ENCODE assay signal across 8 mouse cellular contexts in genomic region chr16:18626376-18626878, GRCm38 (mm10). TPM values are rescaled to one million over a fixed set of nuclear protein-coding genes. Genes with fewer than 3 reads are reported as not detected.
DNase-seq lines count a peak whose midpoint lies in the region; ATAC-seq and TF ChIP-seq lines count a peak whose summit lies in the region.

TSS of gene Gm49601 (minus strand) at chr16:18626427.

- no peaks in the 10 kb centered on the region for H3K9me3 ChIP-seq in ES-E14 (ENCODE audit: control insufficient read depth, insufficient read depth, low read depth, low read length)
- no peaks in the 10 kb centered on the region for H3K9me3 ChIP-seq in forebrain, postnatal 0 days (ENCODE audit: low read length)
- H3K9me3 ChIP-seq in lung, embryonic 14.5 days (ENCODE audit: low read depth, low read length): no peaks in the 10 kb centered on the region

- H3K36me3 ChIP-seq in ES-E14 (ENCODE audit: control insufficient read depth, insufficient read depth, low read length, poor library complexity, severe bottlenecking): no peaks in the 10 kb centered on the region
- peaks cover 39% of the 10 kb centered on the region for H3K36me3 ChIP-seq in forebrain, postnatal 0 days (ENCODE audit: insufficient read depth)
- peaks cover 26% of the 10 kb centered on the region; the same call in 1 of the 2 replicates for H3K36me3 ChIP-seq in lung, embryonic 14.5 days (ENCODE audit: insufficient read depth)
- H3K36me3 ChIP-seq in thymus, adult 2 months (ENCODE audit: control insufficient read depth, insufficient read depth, low read length): no peaks in the 10 kb centered on the region

- TF ChIP-seq POLR2A in olfactory bulb, adult 2 months (IDR thresholded peaks at IDR 0.05; ENCODE audit: insufficient read depth, low read depth, low read length): peak; percentile 24; the same call in 1 of the 2 replicates
- no peak for TF ChIP-seq POLR2A in thymus, adult 2 months (IDR thresholded peaks at IDR 0.05; ENCODE audit: control insufficient read depth, extremely low read depth, insufficient read depth, low read length, poor library complexity)

- DNase-seq in ES-E14 (ENCODE audit: low read depth, low spot score): peak; percentile 65
- DNase-seq in cerebellum, adult 11-12 months: peak; percentile 89
- peak; percentile 87 for DNase-seq in forebrain, postnatal 0 days
- DNase-seq in heart, postnatal 4 days: peak; percentile 87
- DNase-seq in layer of hippocampus, adult 2 months (ENCODE audit: low spot score in 2 of 2): peak; percentile 82 to 86
- DNase-seq in lung, embryonic 14.5 days: peak; percentile 89
- peak; percentile 81 for DNase-seq in thymus, adult 2 months

- peak within 1 kb of the TSS; percentile 15 to 65; a peak in 3 of 4 replicates for H3K4me3 ChIP-seq in ES-E14 (ENCODE audit: insufficient read depth in 1 of 2, low read depth in 1 of 2, low read length in 2 of 2, poor library complexity in 1 of 2, severe bottlenecking in 1 of 2)
- peak within 1 kb of the TSS; percentile 55 for H3K4me3 ChIP-seq in forebrain, postnatal 0 days (ENCODE audit: low read depth, low read length)
- peak within 1 kb of the TSS; percentile 67 for H3K4me3 ChIP-seq in layer of hippocampus, adult 2 months
- peak within 1 kb of the TSS; percentile 48 for H3K4me3 ChIP-seq in lung, embryonic 14.5 days (ENCODE audit: low read depth, low read length)
- H3K4me3 ChIP-seq in olfactory bulb, adult 2 months (ENCODE audit: insufficient read depth, low read depth, low read length): peak within 1 kb of the TSS; percentile 74
- H3K4me3 ChIP-seq in thymus, adult 2 months (ENCODE audit: control insufficient read depth, insufficient read depth, low read length): peak within 1 kb of the TSS; percentile 45

- in situ Hi-C loops in ES-E14 (cut with MboI; ENCODE audit: low sequenced_read_pairs in 2 of 2, unreplicated experiment in 2 of 2): loop anchor here in 1 of 2 experiments (10.0 kb wide), 1 partner anchor 162 kb away; no protein-coding TSS in a partner anchor

- 4% methylated on average over 65 of the region's 65 CpGs for WGBS in forebrain, postnatal 0 days
- under 1% methylated on average over 52 of the region's 65 CpGs for WGBS in lung, embryonic 14.5 days
- under 1% methylated on average over 65 of the region's 65 CpGs for WGBS in olfactory bulb, adult 2 months
- WGBS in thymus, adult 2 months: under 1% methylated on average over 65 of the region's 65 CpGs

- H3K4me2 ChIP-seq in forebrain, postnatal 0 days (ENCODE audit: low read depth): peak within 1 kb of the TSS; percentile 70
- peak within 1 kb of the TSS; percentile 90 for H3K4me2 ChIP-seq in lung, embryonic 14.5 days

- peak within 1 kb of the TSS; percentile 48; the same call in 1 of the 2 replicates for H3K9ac ChIP-seq in ES-E14 (ENCODE audit: insufficient read depth, low read depth, low read length, poor library complexity, severe bottlenecking)
- H3K9ac ChIP-seq in forebrain, postnatal 0 days: peak within 1 kb of the TSS; percentile 58
- H3K9ac ChIP-seq in lung, embryonic 14.5 days: peak within 1 kb of the TSS; percentile 54

- peaks cover 19% of the 10 kb centered on the region for H3K27me3 ChIP-seq in forebrain, postnatal 0 days (ENCODE audit: insufficient read depth, low read length)
- H3K27me3 ChIP-seq in lung, embryonic 14.5 days (ENCODE audit: insufficient read depth, low read length): peaks cover 65% of the 10 kb centered on the region
- peaks cover 44% of the 10 kb centered on the region; the same call in 1 of the 2 replicates for H3K27me3 ChIP-seq in thymus, adult 2 months (ENCODE audit: control insufficient read depth, insufficient read depth, low read length)

- H3K27ac ChIP-seq in ES-E14 (ENCODE audit: insufficient read depth, low read depth, low read length, poor library complexity, severe bottlenecking): no peak within 1 kb of the TSS
- no peak within 1 kb of the TSS for H3K27ac ChIP-seq in forebrain, postnatal 0 days (ENCODE audit: low read depth, low read length)
- peak within 1 kb of the TSS; percentile 98 for H3K27ac ChIP-seq in layer of hippocampus, adult 2 months
- H3K27ac ChIP-seq in lung, embryonic 14.5 days (ENCODE audit: low read depth): no peak within 1 kb of the TSS
- H3K27ac ChIP-seq in olfactory bulb, adult 2 months (ENCODE audit: insufficient read depth, low read depth, low read length): peak within 1 kb of the TSS; percentile 86
- no peak within 1 kb of the TSS for H3K27ac ChIP-seq in thymus, adult 2 months (ENCODE audit: control insufficient read depth, insufficient read depth, low read length)

- ATAC-seq in forebrain, postnatal 0 days: peak; percentile 47
- peak; percentile 28 for ATAC-seq in lung, embryonic 14.5 days (ENCODE audit: insufficient read depth)

- H3K4me1 ChIP-seq in ES-E14 (ENCODE audit: control insufficient read depth in 2 of 2, insufficient read depth in 2 of 2, low read length in 2 of 2, poor library complexity in 1 of 2): peaks cover 0 to 11% of the 10 kb centered on the region in 2 experiments; a peak in 1 of 4 replicates
- H3K4me1 ChIP-seq in forebrain, postnatal 0 days (ENCODE audit: insufficient read depth): peaks cover 19% of the 10 kb centered on the region
- peaks cover 15% of the 10 kb centered on the region for H3K4me1 ChIP-seq in lung, embryonic 14.5 days (ENCODE audit: insufficient read depth)
- H3K4me1 ChIP-seq in olfactory bulb, adult 2 months (ENCODE audit: control insufficient read depth, insufficient read depth, low read length): peaks cover 73% of the 10 kb centered on the region
- peaks cover 21% of the 10 kb centered on the region for H3K4me1 ChIP-seq in thymus, adult 2 months (replicated peaks; ENCODE audit: control insufficient read depth, insufficient read depth, low read length)

- TF ChIP-seq CTCF in forebrain, postnatal 0 days (IDR thresholded peaks at IDR 0.05; ENCODE audit: low read depth): peak; percentile 89
- peak; percentile 98 for TF ChIP-seq CTCF in layer of hippocampus, adult 2 months (conservative IDR thresholded peaks at IDR 0.05)
- peak; percentile 88 for TF ChIP-seq CTCF in lung, embryonic 14.5 days (IDR thresholded peaks at IDR 0.05; ENCODE audit: low read depth)
- peak; percentile 92; the same call in 1 of the 2 replicates for TF ChIP-seq CTCF in olfactory bulb, adult 2 months (IDR thresholded peaks at IDR 0.05; ENCODE audit: insufficient read depth, low read depth, low read length)
- peak; percentile 99 for TF ChIP-seq CTCF in thymus, adult 2 months (IDR thresholded peaks at IDR 0.05; ENCODE audit: borderline replicate concordance, control insufficient read depth, extremely low read depth, insufficient read depth, low read length, poor library complexity)

TF ChIP-seq in ES-E14, 5 proteins besides CTCF, POLR2A, EP300 and RAD21:
- TF ChIP-seq ZC3H11A (IDR thresholded peaks at IDR 0.05; ENCODE audit: borderline replicate concordance, low read depth, low read length) (no peak), ZNF384 (IDR thresholded peaks at IDR 0.05; ENCODE audit: low read depth, low read length) (no peak), HCFC1 (IDR thresholded peaks at IDR 0.05; ENCODE audit: borderline replicate concordance, insufficient read depth, low read length) (no peak), MAFK (IDR thresholded peaks at IDR 0.05; ENCODE audit: insufficient read depth, low read depth, low read length) (no peak), CHD2 (IDR thresholded peaks at IDR 0.05; ENCODE audit: low read depth, low read length) (no peak)
TF ChIP-seq in ES-E14: peak in this region for 0.

RNA-seq across cellular contexts. Expression of gene Gm49601, which starts in this region (rescaled TPM):
- total RNA-seq in ES-E14 (2012; rRNA removed): 0.85 and 1.7 TPM in 2 replicates
- 32.7 and 33.4 TPM in 2 replicates for total RNA-seq in forebrain, postnatal 0 days (2014; rRNA removed)
- polyA plus RNA-seq in forebrain, postnatal 0 days (2015; fragmentation: Nextera tagmentation; extraction: Ambion mirVana): 3.6 and 4.9 TPM in 2 replicates
- total RNA-seq in heart, postnatal 4 days (2021): 1 to 10 TPM; 4.0 to 5.1 TPM
- total RNA-seq in layer of hippocampus, adult 2 months (2021): 100 to 1,000 TPM; 207 to 223 TPM
- 1.2 and 1.7 TPM in 2 replicates for polyA plus RNA-seq in lung, embryonic 14.5 days (2014; fragmentation: Nextera tagmentation; extraction: Ambion mirVana)
- not detected in 2 replicates for polyA plus RNA-seq in olfactory bulb, adult 2 months (2012; ENCODE audit: insufficient read depth, insufficient read length, low replicate concordance, missing spikeins)
- polyA plus RNA-seq in thymus, adult 2 months (2012; rRNA removed): 0.88 and 0.93 TPM in 2 replicates

Comparison
In these comparisons a context has a peak if more than half of its experiments do, and no peak if none do; other contexts are left out.
1. Peak in DNase-seq and H3K4me3 ChIP-seq in thymus, adult 2 months; RNA of the gene not detected or under 1 TPM.
2. H3K27ac ChIP-seq: peak in layer of hippocampus, adult 2 months (single experiment) and olfactory bulb, adult 2 months (single experiment); none in ES-E14 (single experiment), forebrain, postnatal 0 days (single experiment), lung, embryonic 14.5 days (single experiment) and thymus, adult 2 months (single experiment).
3. Peak in every context shown above with its lines, with median percentiles within 50 percentile points of each other: DNase-seq, H3K4me3 ChIP-seq, H3K9ac ChIP-seq and CTCF ChIP-seq.